Mouse (Mus musculus) small intestine, adult 2 months (tissue): ENCODE data around the gene Tbxas1. TPM values are rescaled to one million over a fixed set of nuclear protein-coding genes. Genes with fewer than 3 reads are reported as not detected.

ENCODE experiments used
- H3K27ac ChIP-seq: fragments of 200-500 bp; 2 replicates; pipeline ENCODE4 v1.5.1; 2012; ENCODE audit warnings: low read depth, low read length, control low read depth, inconsistent platforms; ENCODE audit not compliant: insufficient read depth
- H3K27me3 ChIP-seq: fragments of 200-500 bp; 2 replicates; pipeline ENCODE4 v1.6.1; 2012; ENCODE audit warnings: mild to moderate bottlenecking, moderate library complexity, low read length, inconsistent platforms; ENCODE audit not compliant: control insufficient read depth, insufficient read depth
- H3K36me3 ChIP-seq: fragments of 200-500 bp; 2 replicates; pipeline ENCODE4 v1.6.1; 2012; ENCODE audit warnings: mild to moderate bottlenecking, low read length, control low read depth, inconsistent platforms; ENCODE audit not compliant: control insufficient read depth, insufficient read depth
- H3K4me1 ChIP-seq: fragments of 200-500 bp; 2 replicates; pipeline ENCODE4 v1.6.1; 2012; ENCODE audit warnings: low read length, inconsistent platforms, mixed read lengths; ENCODE audit not compliant: control insufficient read depth, insufficient read depth, insufficient read length
- H3K4me3 ChIP-seq: fragments of 200-500 bp; 2 replicates; pipeline ENCODE4 v1.5.1; 2012; ENCODE audit warnings: low read depth, mild to moderate bottlenecking, control low read depth, inconsistent platforms, low read length, moderate library complexity
- CTCF ChIP-seq: fragments of 200-500 bp; IDR thresholded peaks from 2 replicates; pipeline ENCODE4 v1.5.1; 2012; ENCODE audit warnings: low read depth, mild to moderate bottlenecking, control low read depth, inconsistent platforms, low read length, moderate library complexity, mixed read lengths; ENCODE audit not compliant: insufficient replicate concordance, insufficient read length; ENCODE audit errors: extremely low read depth
- POLR2A ChIP-seq: fragments of 200-500 bp; IDR thresholded peaks from 2 replicates; pipeline ENCODE4 v1.6.1; 2012; ENCODE audit warnings: low read depth, mild to moderate bottlenecking, control low read depth, inconsistent platforms, low read length, moderate library complexity
- WGBS: fragments of 180-500 bp; shearing (Covaris S2); methylation state at CpG from one replicate; pipeline ENCODE4 v1.1.7; 2018; 5-methylcytosine and 5-hydroxymethylcytosine counted together
- polyA plus RNA-seq: library from polyadenylated mRNA; depleted of rRNA; stranded (reverse); fragments of >200 nt; gene quantifications from 2 replicates; pipeline ENCODE4 v1.2.3, GENCODE M21; 2012

Gene Tbxas1
- polyA plus RNA-seq, 1 experiment: 1.8 TPM

DNA sequence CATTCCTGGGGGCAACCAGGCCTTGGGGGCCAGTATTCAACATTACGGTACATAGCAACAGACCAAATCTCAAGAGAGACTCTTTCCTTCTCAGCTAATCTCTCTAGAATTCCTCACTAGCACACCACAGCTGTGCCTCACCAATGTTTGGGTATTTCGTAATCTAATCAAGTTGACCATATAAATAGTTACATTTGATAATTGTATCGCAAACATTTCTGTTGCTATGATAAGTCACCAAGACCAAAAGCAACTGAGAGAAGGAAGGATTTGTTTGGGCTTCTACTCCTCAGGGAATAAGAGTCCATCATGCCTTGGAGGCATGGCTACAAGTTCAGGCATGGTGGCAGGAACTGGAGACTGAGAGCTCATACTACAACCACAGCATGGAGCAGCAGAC, 67.6 kb downstream of the Tbxas1 start:
- no peak overlapping the region for H3K4me3 ChIP-seq
- peaks cover 3% of the 10 kb centered on the region; the same call in 1 of the 2 replicates for H3K4me1 ChIP-seq
- no peaks in the 10 kb centered on the region for H3K27me3 ChIP-seq
- 35% methylated on average over 3 of the region's 3 CpGs for WGBS
- no peak overlapping the region for H3K27ac ChIP-seq
- H3K36me3 ChIP-seq: no peaks in the 10 kb centered on the region
- no peak for TF ChIP-seq POLR2A
- no peak for TF ChIP-seq CTCF

DNA sequence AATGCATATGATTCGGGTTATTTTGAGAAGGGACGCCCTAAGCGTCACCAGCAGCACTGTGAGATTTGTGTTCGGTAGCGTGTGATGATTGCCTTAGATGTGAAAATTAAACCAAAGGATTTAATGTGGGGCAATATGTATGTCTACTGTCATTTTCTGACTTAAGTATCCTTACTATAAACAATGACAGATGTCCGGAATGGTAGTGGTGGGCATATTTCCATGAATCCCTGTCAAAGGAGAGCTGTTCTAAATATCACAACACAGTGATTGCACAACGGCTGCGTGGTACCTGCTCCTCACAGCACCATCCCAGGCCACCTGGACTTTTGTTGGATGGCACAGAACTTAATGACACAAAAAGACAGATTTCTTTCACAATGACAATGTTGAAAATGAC, 69.2 kb downstream of the Tbxas1 start:
- Histone ChIP-seq H3K4me3 (no peak overlapping the region), H3K36me3 (no peaks in the 10 kb centered on the region), H3K27ac (no peak overlapping the region), H3K4me1 (peaks cover 3% of the 10 kb centered on the region; the same call in 1 of the 2 replicates), H3K27me3 (no peaks in the 10 kb centered on the region)
- TF ChIP-seq CTCF: no peak
- WGBS: 88% methylated on average over 8 of the region's 8 CpGs

DNA sequence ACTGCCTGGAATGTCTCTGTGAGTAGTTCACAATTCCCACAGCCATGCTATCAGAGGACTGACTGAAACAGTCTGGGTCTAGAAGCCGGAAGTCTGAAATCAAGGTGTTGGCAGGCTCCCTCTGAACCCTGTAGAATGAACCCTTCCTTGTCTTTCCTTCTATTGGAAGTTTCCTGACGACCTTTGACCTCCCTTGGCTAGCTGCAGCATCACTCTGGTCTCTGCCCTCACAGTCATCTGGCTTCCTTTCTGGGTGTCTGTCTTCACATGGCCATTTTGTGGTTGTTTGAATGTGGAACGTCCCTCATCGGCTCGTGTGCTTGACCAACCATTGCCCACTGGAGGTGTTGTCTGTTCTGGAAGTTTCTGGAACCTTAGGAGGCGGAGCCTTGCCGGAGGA, 69.6 kb downstream of the Tbxas1 start:
- WGBS: 70% methylated on average over 7 of the region's 7 CpGs
- H3K4me3 ChIP-seq: no peak overlapping the region
- no peaks in the 10 kb centered on the region for H3K27me3 ChIP-seq
- TF ChIP-seq CTCF (no peak), POLR2A (no peak)
- H3K4me1 ChIP-seq: peaks cover 3% of the 10 kb centered on the region; the same call in 1 of the 2 replicates
- H3K27ac ChIP-seq: no peak overlapping the region
- no peaks in the 10 kb centered on the region for H3K36me3 ChIP-seq

DNA sequence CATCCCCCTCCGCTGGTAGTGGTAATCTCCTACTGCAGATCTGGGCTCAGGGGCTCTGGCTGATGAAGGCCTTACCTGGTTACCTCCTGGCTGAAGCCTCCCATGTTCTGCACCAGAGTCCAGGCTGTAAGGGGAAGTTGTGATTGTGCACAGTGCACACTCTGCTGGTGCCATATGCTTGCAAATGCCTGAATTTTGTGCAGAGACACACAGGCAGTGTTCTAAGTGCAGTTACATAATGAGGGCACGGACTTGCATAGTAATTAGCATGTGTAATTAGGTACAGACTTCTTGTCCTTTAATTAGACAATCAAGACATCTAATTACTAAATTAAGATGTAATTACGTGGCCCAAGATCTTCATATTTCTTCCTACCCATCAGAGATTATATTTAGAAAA, 70.5 kb downstream of the Tbxas1 start:
- WGBS: 97% methylated on average over 3 of the region's 3 CpGs
- Histone ChIP-seq H3K4me3 (no peak overlapping the region), H3K27ac (no peak overlapping the region), H3K36me3 (no peaks in the 10 kb centered on the region), H3K4me1 (peaks cover 3% of the 10 kb centered on the region; the same call in 1 of the 2 replicates), H3K27me3 (no peaks in the 10 kb centered on the region)
- TF ChIP-seq CTCF: no peak

DNA sequence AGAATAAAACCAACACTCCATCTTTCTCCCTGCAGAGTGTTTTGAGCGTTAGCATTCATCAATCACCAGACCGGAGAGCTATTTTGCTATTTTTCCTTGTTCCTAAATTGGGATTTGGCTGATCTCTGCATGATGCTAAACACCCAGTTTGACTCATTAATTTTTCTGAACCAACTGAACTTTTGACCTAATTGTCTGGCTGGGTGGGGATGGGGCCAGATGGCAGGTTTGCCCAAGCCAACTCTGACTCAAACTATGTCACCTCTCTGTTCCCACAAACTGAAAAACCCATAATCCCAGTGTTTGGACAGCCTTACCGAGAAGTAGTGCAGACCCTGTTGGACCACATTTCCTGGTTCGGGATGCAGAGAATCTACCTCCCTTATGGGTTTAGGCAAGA, 72.1 kb downstream of the Tbxas1 start:
- Histone ChIP-seq H3K4me3 (no peak overlapping the region), H3K27ac (no peak overlapping the region), H3K36me3 (no peaks in the 10 kb centered on the region), H3K4me1 (peaks cover 3% of the 10 kb centered on the region; the same call in 1 of the 2 replicates), H3K27me3 (no peaks in the 10 kb centered on the region)
- no peak for TF ChIP-seq CTCF
- no peak for TF ChIP-seq POLR2A
- 82% methylated on average over 4 of the region's 4 CpGs for WGBS

DNA sequence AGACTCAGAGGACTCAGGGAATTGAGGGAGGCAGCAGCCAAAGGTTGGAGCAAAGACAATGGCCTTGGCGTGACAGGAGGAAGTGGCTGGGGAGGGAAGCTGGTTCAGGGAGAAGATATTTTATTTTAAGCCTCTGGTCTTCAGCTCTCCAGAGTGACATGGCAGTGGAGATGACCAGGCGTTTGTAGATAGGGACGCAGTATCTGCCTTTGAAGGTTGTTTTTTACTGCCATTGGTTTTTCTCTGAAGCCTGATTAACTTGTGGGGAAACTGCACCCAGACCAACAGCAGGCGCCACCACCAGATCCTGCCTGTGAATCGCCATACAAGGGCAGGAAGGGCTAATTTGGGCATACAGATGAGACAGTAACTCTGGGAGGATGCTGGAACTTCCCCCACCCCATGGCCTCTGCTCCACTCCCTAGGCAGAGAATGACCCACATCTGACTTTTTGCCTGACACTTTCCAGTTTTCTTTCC, 74.5 kb downstream of the Tbxas1 start:
- Histone ChIP-seq H3K4me3 (no peak overlapping the region), H3K27me3 (no peaks in the 10 kb centered on the region), H3K4me1 (peaks cover 3% of the 10 kb centered on the region; the same call in 1 of the 2 replicates), H3K36me3 (no peaks in the 10 kb centered on the region), H3K27ac (no peak overlapping the region)
- 67% methylated on average over 5 of the region's 5 CpGs for WGBS
- no peak for TF ChIP-seq POLR2A
- no peak for TF ChIP-seq CTCF

DNA sequence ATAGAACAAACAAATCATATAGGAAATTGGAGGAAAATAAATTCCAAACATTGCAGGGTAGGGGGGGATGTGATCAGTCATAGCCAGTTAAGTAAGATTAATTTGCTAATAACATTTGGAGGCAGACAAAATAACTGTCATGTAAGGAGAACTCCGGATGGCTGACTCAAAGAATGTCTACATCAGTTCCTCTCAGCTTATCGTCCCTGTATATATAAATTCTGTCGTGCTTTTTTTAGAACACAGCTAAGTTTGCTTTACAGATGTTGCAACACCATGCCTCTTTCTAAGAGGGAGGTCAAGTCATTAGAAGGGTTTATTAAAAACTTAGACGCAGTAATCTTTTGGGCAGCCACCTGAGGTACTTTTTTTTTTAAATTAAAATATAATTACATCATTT, 75.1 kb downstream of the Tbxas1 start:
- Histone ChIP-seq H3K4me3 (no peak overlapping the region), H3K27ac (no peak overlapping the region), H3K4me1 (peaks cover 3% of the 10 kb centered on the region; the same call in 1 of the 2 replicates), H3K36me3 (no peaks in the 10 kb centered on the region), H3K27me3 (no peaks in the 10 kb centered on the region)
- WGBS: 63% methylated on average over 4 of the region's 4 CpGs
- TF ChIP-seq CTCF (no peak), POLR2A (no peak)

DNA sequence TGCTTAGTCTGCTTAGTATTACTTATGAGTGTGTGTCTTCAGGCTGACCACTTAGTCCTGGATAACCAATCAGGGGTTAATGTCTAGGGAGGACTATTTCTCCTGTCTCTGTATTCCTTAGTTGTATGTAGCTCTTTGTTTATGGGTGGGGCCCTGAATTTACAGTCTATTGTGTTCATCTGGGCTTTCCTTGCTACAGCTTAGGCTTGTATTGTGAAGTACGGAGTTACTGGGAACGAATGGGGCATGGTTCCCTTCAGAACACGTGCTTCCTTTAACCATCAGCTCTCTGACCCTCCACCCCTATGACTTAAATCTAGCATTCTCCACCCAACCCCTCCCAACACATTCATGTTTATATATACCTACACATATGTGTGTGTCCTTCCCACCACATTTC, 75.6 kb downstream of the Tbxas1 start:
- no peaks in the 10 kb centered on the region for H3K4me1 ChIP-seq
- H3K27ac ChIP-seq: no peak overlapping the region
- H3K36me3 ChIP-seq: no peaks in the 10 kb centered on the region
- 81% methylated on average over 3 of the region's 3 CpGs for WGBS
- no peak for TF ChIP-seq CTCF
- no peaks in the 10 kb centered on the region for H3K27me3 ChIP-seq
- no peak overlapping the region for H3K4me3 ChIP-seq
